Mouse (Mus musculus) ES-Bruce4 (cell line): Measurements from ENCODE around the gene Lrrk1. TPM values are rescaled to one million over a fixed set of nuclear protein-coding genes. Genes with fewer than 3 reads are reported as not detected.

ENCODE experiments used
- H3K27ac ChIP-seq: 2 replicates; pipeline ENCODE4 v1.5.1; 2012; ENCODE audit warnings: low read length, inconsistent platforms; ENCODE audit not compliant: insufficient read depth
- H3K27me3 ChIP-seq: 2 replicates; pipeline ENCODE4 v1.6.1; 2012; ENCODE audit warnings: mild to moderate bottlenecking, low read length, inconsistent platforms; ENCODE audit not compliant: control insufficient read depth, poor library complexity, insufficient read depth, severe bottlenecking
- H3K36me3 ChIP-seq: 2 replicates; pipeline ENCODE4 v1.6.1; 2012; ENCODE audit warnings: inconsistent platforms, mild to moderate bottlenecking, low read length, moderate library complexity; ENCODE audit not compliant: control insufficient read depth, poor library complexity, insufficient read depth, severe bottlenecking
- H3K4me1 ChIP-seq: one replicate; pipeline ENCODE4 v1.8.1; 2011; ENCODE audit warnings: low read length; ENCODE audit not compliant: control insufficient read depth, insufficient read depth
- H3K4me3 ChIP-seq: 2 replicates; pipeline ENCODE4 v1.5.1; 2011; ENCODE audit warnings: low read depth, mild to moderate bottlenecking, low read length
- H3K9ac ChIP-seq: 2 replicates; pipeline ENCODE4 v1.6.1; 2012; ENCODE audit warnings: low read depth, mild to moderate bottlenecking, inconsistent platforms; ENCODE audit not compliant: poor library complexity, severe bottlenecking
- H3K9me3 ChIP-seq: replicated peaks from 2 replicates; pipeline ENCODE4 v1.6.1; 2012; ENCODE audit warnings: mild to moderate bottlenecking, low read length, inconsistent platforms; ENCODE audit not compliant: control insufficient read depth, poor library complexity, insufficient read depth, severe bottlenecking
- CTCF ChIP-seq: IDR thresholded peaks from one replicate; pipeline ENCODE4 v1.8.1; 2011; ENCODE audit warnings: low read depth, low read length
- EP300 ChIP-seq: IDR thresholded peaks from 2 replicates; pipeline ENCODE4 v1.6.1; 2011; ENCODE audit warnings: low read depth, low read length; ENCODE audit not compliant: insufficient read depth
- POLR2A ChIP-seq: IDR thresholded peaks from one replicate; pipeline ENCODE4 v1.8.1; 2011; ENCODE audit warnings: low read length; ENCODE audit not compliant: insufficient read depth
- polyA plus RNA-seq: library from polyadenylated mRNA; stranded (reverse); fragments of >200 nt; gene quantifications from 2 replicates; pipeline ENCODE4 v1.2.4, GENCODE M21; 2011; ENCODE audit warnings: low read depth; ENCODE audit not compliant: missing spikeins, insufficient read depth, insufficient read length

Lrrk1 gene
- polyA plus RNA-seq, 1 experiment = 6.4 TPM

GRCm38 (mm10) chr7:66249426-66249825 is 138.7 kb downstream of the Lrrk1 start:
- H3K27me3 ChIP-seq = no peaks in the 10 kb centered on the region
- H3K9me3 ChIP-seq = no peaks in the 10 kb centered on the region
- TF ChIP-seq EP300 (no peak), CTCF (no peak), POLR2A (no peak)
- no peaks in the 10 kb centered on the region for H3K36me3 ChIP-seq
- H3K27ac ChIP-seq = no peak overlapping the region
- no peak overlapping the region for H3K9ac ChIP-seq
- H3K4me3 ChIP-seq = no peak overlapping the region
- H3K4me1 ChIP-seq = no peaks in the 10 kb centered on the region

- TF ChIP-seq POLR2A (no peak), EP300 (no peak), CTCF (no peak)
- no peak overlapping the region for H3K27ac ChIP-seq
Measured at GRCm38 (mm10) chr7:66249020-66249419, 139.1 kb downstream of the Lrrk1 start.

GRCm38 (mm10) chr7:66248270-66248669 is 139.9 kb downstream of the Lrrk1 start:
- H3K4me3 ChIP-seq = no peak overlapping the region
- TF ChIP-seq POLR2A (no peak), EP300 (no peak), CTCF (no peak)
- no peaks in the 10 kb centered on the region for H3K27me3 ChIP-seq
- H3K36me3 ChIP-seq = no peaks in the 10 kb centered on the region
- no peak overlapping the region for H3K9ac ChIP-seq
- H3K9me3 ChIP-seq = no peaks in the 10 kb centered on the region
- H3K27ac ChIP-seq = no peak overlapping the region
- no peaks in the 10 kb centered on the region for H3K4me1 ChIP-seq

More at GRCm38 (mm10) chr7:66249020-66249419, 139.1 kb downstream of the Lrrk1 start:
- Histone ChIP-seq H3K9ac (no peak overlapping the region), H3K27me3 (no peaks in the 10 kb centered on the region), H3K9me3 (no peaks in the 10 kb centered on the region), H3K4me3 (no peak overlapping the region), H3K36me3 (no peaks in the 10 kb centered on the region), H3K4me1 (no peaks in the 10 kb centered on the region)

GRCm38 (mm10) chr7:66247274-66248021 is 140.7 kb downstream of the Lrrk1 start:
- Histone ChIP-seq H3K4me1 (no peaks in the 10 kb centered on the region), H3K27ac (no peak overlapping the region), H3K9me3 (no peaks in the 10 kb centered on the region), H3K36me3 (no peaks in the 10 kb centered on the region), H3K27me3 (no peaks in the 10 kb centered on the region), H3K4me3 (no peak overlapping the region), H3K9ac (no peak overlapping the region)
- TF ChIP-seq EP300 (no peak), POLR2A (no peak), CTCF (no peak)

GRCm38 (mm10) chr7:66246716-66247235 is 141.4 kb downstream of the Lrrk1 start:
- no peaks in the 10 kb centered on the region for H3K27me3 ChIP-seq
- H3K36me3 ChIP-seq = no peaks in the 10 kb centered on the region
- no peaks in the 10 kb centered on the region for H3K4me1 ChIP-seq
- no peaks in the 10 kb centered on the region for H3K9me3 ChIP-seq
- TF ChIP-seq CTCF (no peak), POLR2A (no peak), EP300 (no peak)
- H3K4me3 ChIP-seq = no peak overlapping the region
- no peak overlapping the region for H3K9ac ChIP-seq
- H3K27ac ChIP-seq = no peak overlapping the region

- Histone ChIP-seq H3K9me3 (no peaks in the 10 kb centered on the region), H3K27me3 (no peaks in the 10 kb centered on the region), H3K27ac (no peak overlapping the region), H3K4me1 (no peaks in the 10 kb centered on the region), H3K9ac (no peak overlapping the region), H3K4me3 (no peak overlapping the region), H3K36me3 (no peaks in the 10 kb centered on the region)
- TF ChIP-seq EP300 (no peak), CTCF (no peak), POLR2A (no peak)
Measured at GRCm38 (mm10) chr7:66245646-66246045, 142.5 kb downstream of the Lrrk1 start.
